Mouse (Mus musculus) CH12.LX (cell line): Measurements from ENCODE around the gene Mad2l2. TPM values are rescaled to one million over a fixed set of nuclear protein-coding genes. Genes with fewer than 3 reads are reported as not detected.

ENCODE experiments used
- DNase-seq: peaks from one replicate; pipeline ENCODE4 v3.0.0-alpha.2; 2013; ENCODE audit errors: extremely low read depth
- H3K27ac ChIP-seq: 2 replicates; pipeline ENCODE4 v1.5.1; 2012; ENCODE audit warnings: low read depth, mild to moderate bottlenecking, control low read depth, moderate library complexity; ENCODE audit not compliant: insufficient read depth
- H3K27me3 ChIP-seq: replicated peaks from 2 replicates; pipeline ENCODE3; 2012; ENCODE audit warnings: inconsistent platforms
- H3K36me3 ChIP-seq, 2 experiments: replicated peaks in 1 of 2; 2 replicates each; pipeline versions ENCODE3 to v1.6.1; 2012; ENCODE audit warnings: inconsistent platforms in 1 of 2, low read length in 1 of 2, mild to moderate bottlenecking in 1 of 2, mixed read lengths in 1 of 2, moderate library complexity in 1 of 2; ENCODE audit not compliant: control insufficient read depth in 1 of 2, insufficient read depth in 1 of 2
- H3K4me1 ChIP-seq, 2 experiments: 2 replicates each; pipeline ENCODE4 v1.6.1; 2012; ENCODE audit warnings: inconsistent platforms in 1 of 2, moderate library complexity in 1 of 2; ENCODE audit not compliant: insufficient read depth in 2 of 2, control insufficient read depth in 1 of 2
- H3K4me2 ChIP-seq: 2 replicates; pipeline ENCODE4 v1.6.1; 2012; ENCODE audit warnings: low read depth, mild to moderate bottlenecking, control low read depth; ENCODE audit not compliant: poor library complexity, insufficient read depth, severe bottlenecking
- H3K4me3 ChIP-seq, 3 experiments: fragments of 150-350 bp in 1 of 3; sonication (generic) in 1 of 3; replicated peaks in 1 of 3; 2 replicates each; pipeline versions ENCODE3 to v1.5.1; 2011 to 2012; ENCODE audit warnings: low read depth in 2 of 3, low read length in 2 of 3, mild to moderate bottlenecking in 2 of 3, moderate library complexity in 2 of 3, control low read depth in 1 of 3, improper control_type of control experiment in 1 of 3, inconsistent platforms in 1 of 3, mixed read lengths in 1 of 3; ENCODE audit not compliant: poor library complexity in 1 of 3
- H3K79me2 ChIP-seq: replicated peaks from 2 replicates; pipeline ENCODE4 v1.6.1; 2012; ENCODE audit warnings: mild to moderate bottlenecking, moderate library complexity; ENCODE audit not compliant: control insufficient read depth, poor library complexity, insufficient read depth, severe bottlenecking; ENCODE audit errors: extremely low read depth
- H3K9ac ChIP-seq: 2 replicates; pipeline ENCODE4 v1.6.1; 2012; ENCODE audit warnings: low read depth, mild to moderate bottlenecking, control low read depth, moderate library complexity; ENCODE audit not compliant: insufficient read depth
- H3K9me3 ChIP-seq: replicated peaks from 2 replicates; pipeline ENCODE3; 2012; ENCODE audit warnings: low read length, inconsistent platforms, mixed read lengths
- BHLHE40 ChIP-seq: IDR thresholded peaks from 2 replicates; pipeline ENCODE4 v1.6.1; 2011; ENCODE audit warnings: mild to moderate bottlenecking, low read depth, low read length, improper control_type of control experiment
- CHD1 ChIP-seq: IDR thresholded peaks from 2 replicates; pipeline ENCODE4 v1.6.1; 2012; ENCODE audit warnings: low read depth, low read length, improper control_type of control experiment, inconsistent platforms
- CTCF ChIP-seq, 2 experiments: IDR thresholded peaks in 1 of 2; conservative IDR thresholded peaks in 1 of 2; 2 replicates each; pipeline ENCODE4 v1.5.1; 2011 to 2012; ENCODE audit warnings: low read depth in 2 of 2, low read length in 2 of 2, improper control_type of control experiment in 1 of 2, inconsistent platforms in 1 of 2, mild to moderate bottlenecking in 1 of 2, moderate library complexity in 1 of 2
- E2F4 ChIP-seq: IDR thresholded peaks from 2 replicates; pipeline ENCODE4 v1.6.1; 2011; ENCODE audit warnings: low read depth, low read length, improper control_type of control experiment; ENCODE audit not compliant: insufficient replicate concordance
- ELF1 ChIP-seq: IDR thresholded peaks from 2 replicates; pipeline ENCODE4 v1.6.1; 2014; ENCODE audit warnings: low read depth, mild to moderate bottlenecking, inconsistent platforms, low read length, improper control_type of control experiment
- EP300 ChIP-seq: IDR thresholded peaks from 2 replicates; pipeline ENCODE4 v1.6.1; 2011; ENCODE audit warnings: low read length, improper control_type of control experiment
- ETS1 ChIP-seq: conservative IDR thresholded peaks from 2 replicates; pipeline ENCODE4 v1.6.1; 2012; ENCODE audit warnings: low read depth, mild to moderate bottlenecking, inconsistent platforms, low read length, improper control_type of control experiment, moderate library complexity
- GABPA ChIP-seq: IDR thresholded peaks from 2 replicates; pipeline ENCODE4 v1.6.1; 2012; ENCODE audit warnings: low read depth, low read length, improper control_type of control experiment, inconsistent platforms; ENCODE audit not compliant: insufficient replicate concordance
- HCFC1 ChIP-seq: IDR thresholded peaks from 2 replicates; pipeline ENCODE4 v1.6.1; 2012; ENCODE audit warnings: low read depth, mild to moderate bottlenecking, inconsistent platforms, low read length, improper control_type of control experiment
- IRF4 ChIP-seq: IDR thresholded peaks from 2 replicates; pipeline ENCODE4 v1.6.1; 2014; ENCODE audit warnings: low read depth, mild to moderate bottlenecking, inconsistent platforms, low read length, improper control_type of control experiment
- JUN ChIP-seq: IDR thresholded peaks from 2 replicates; pipeline ENCODE4 v1.6.1; 2011; ENCODE audit warnings: low read depth, mild to moderate bottlenecking, low read length, improper control_type of control experiment, moderate library complexity; ENCODE audit not compliant: insufficient read depth
- JUND ChIP-seq: conservative IDR thresholded peaks from 2 replicates; pipeline ENCODE4 v1.6.1; 2011; ENCODE audit warnings: low read depth, low read length, improper control_type of control experiment
- MEF2A ChIP-seq: IDR thresholded peaks from 2 replicates; pipeline ENCODE4 v1.6.1; 2014; ENCODE audit warnings: low read depth, mild to moderate bottlenecking, inconsistent platforms, low read length, improper control_type of control experiment, borderline replicate concordance
- MYC ChIP-seq: IDR thresholded peaks from 2 replicates; pipeline ENCODE4 v1.6.1; 2011; ENCODE audit warnings: low read depth, mild to moderate bottlenecking, improper control_type of control experiment, low read length
- NELFE ChIP-seq: IDR thresholded peaks from 2 replicates; pipeline ENCODE4 v1.6.1; 2011; ENCODE audit warnings: low read depth, low read length, improper control_type of control experiment
- NRF1 ChIP-seq: IDR thresholded peaks from 2 replicates; pipeline ENCODE4 v1.6.1; 2014; ENCODE audit warnings: low read depth, mild to moderate bottlenecking, inconsistent platforms, low read length, improper control_type of control experiment, moderate library complexity
- PAX5 ChIP-seq: IDR thresholded peaks from 2 replicates; pipeline ENCODE4 v1.6.1; 2012; ENCODE audit warnings: low read length, inconsistent platforms, mixed read lengths
- POLR2A ChIP-seq: IDR thresholded peaks from 2 replicates; pipeline ENCODE4 v1.6.1; 2011; ENCODE audit warnings: low read depth, mild to moderate bottlenecking, improper control_type of control experiment, low read length
- RAD21 ChIP-seq: IDR thresholded peaks from 2 replicates; pipeline ENCODE4 v1.6.1; 2011; ENCODE audit warnings: low read depth, mild to moderate bottlenecking, low read length, improper control_type of control experiment, moderate library complexity
- TCF12 ChIP-seq: IDR thresholded peaks from 2 replicates; pipeline ENCODE4 v1.6.1; 2014; ENCODE audit warnings: low read depth, mild to moderate bottlenecking, inconsistent platforms, low read length, improper control_type of control experiment
- USF1 ChIP-seq: IDR thresholded peaks from 2 replicates; pipeline ENCODE4 v1.6.1; 2014; ENCODE audit warnings: low read depth, mild to moderate bottlenecking, inconsistent platforms, low read length, improper control_type of control experiment
- ZC3H11A ChIP-seq: IDR thresholded peaks from 2 replicates; pipeline ENCODE4 v1.6.1; 2012; ENCODE audit warnings: low read depth, mild to moderate bottlenecking, inconsistent platforms, low read length, improper control_type of control experiment
- ZKSCAN1 ChIP-seq: IDR thresholded peaks from 2 replicates; pipeline ENCODE4 v1.6.1; 2012; ENCODE audit warnings: low read depth, inconsistent platforms, low read length, improper control_type of control experiment, borderline replicate concordance
- dilution Hi-C: fragments of 300-500 bp; cut with MboI; formaldehyde crosslinking; loops from 2 replicates; pipeline ENCODE4 v1.14.3; 2020; ENCODE audit warnings: low sequenced_read_pairs; ENCODE audit not compliant: extremely low pct_unique_long_range_greater_than_20kb, extremely low pct_ligation_motif_present
- in situ Hi-C: fragments of 300-500 bp; cut with MboI; formaldehyde crosslinking; loops from 3 replicates; pipeline ENCODE4 v1.14.3; 2019; ENCODE audit warnings: low sequenced_read_pairs, low pct_ligation_motif_present, low pct_unique_long_range_greater_than_20kb, mixed read lengths
- polyA plus RNA-seq: library from polyadenylated mRNA; unstranded; fragments of >175 nt; gene quantifications from 2 replicates; pipeline ENCODE4 v1.2.1, GENCODE M21; 2012; ENCODE audit warnings: low read depth; ENCODE audit not compliant: insufficient read length
- total RNA-seq, 2 experiments: library from RNA; depleted of rRNA; stranded (reverse); fragments of 300-350 nt in 1 of 2; fragments of >200 nt in 1 of 2; gene quantifications; 2 replicates each; pipeline ENCODE4 v1.2.3; 2012 to 2014

The Mad2l2 gene
- total and polyA plus RNA-seq, 3 experiments: 23.1 to 43.3 (median 36.5) TPM

- no peak for TF ChIP-seq PAX5
- TF ChIP-seq, all 38 proteins: peak for 10
Measured at GRCm38 (mm10) chr4:148159544-148160435, 29.6 kb downstream of the Mad2l2 start (continued).

- 0 out of 2 replicates have a peak, but pooled peaks have one; percentile 19 for TF ChIP-seq NELFE
- TF ChIP-seq HCFC1: 0 out of 2 replicates have a peak, but pooled peaks have one; percentile 6
- no peak for TF ChIP-seq BHLHE40
- peak; percentile 42 for TF ChIP-seq POLR2A
- no peak for TF ChIP-seq ELF1
- no peak for TF ChIP-seq USF1
- dilution Hi-C loops: no loop called here
- no peak for DNase-seq
- peak within 1 kb of the TSS; percentile 79 for H3K9ac ChIP-seq
- H3K27ac ChIP-seq: 0 out of 2 replicates have a peak within 1 kb of the TSS, but pooled peaks have one; percentile 23
- H3K4me3 ChIP-seq: peak within 1 kb of the TSS; percentile 62 to 98 (median 80)
- peaks cover 12 to 14% of the 10 kb centered on the region in 2 experiments for H3K36me3 ChIP-seq
- in situ Hi-C loops: loop anchor here (25.0 kb wide), 1 partner anchor 452 kb away; the partner anchor contains the start of gene Masp2
- H3K79me2 ChIP-seq: no peaks in the 10 kb centered on the region; the same call in 1 of the 2 replicates
- H3K27me3 ChIP-seq: peaks cover 64% of the 10 kb centered on the region
- peaks cover 5 to 14% of the 10 kb centered on the region in 2 experiments for H3K4me1 ChIP-seq
- no peaks in the 10 kb centered on the region for H3K9me3 ChIP-seq
- H3K4me2 ChIP-seq: peak within 1 kb of the TSS; percentile 90
Measured at GRCm38 (mm10) chr4:148160436-148161390, 30.5 kb downstream of the Mad2l2 start, which contains the start of the genes Fbxo44 and Fbxo2. Gene Fbxo44, minus strand, starts transcription at chr4:148160482. Gene Fbxo2, plus strand, starts transcription at chr4:148160621.

GRCm38 (mm10) chr4:148164002-148164439 lies 33.8 kb downstream of the Mad2l2 start:
- H3K27ac ChIP-seq: no peak overlapping the region
- dilution Hi-C loops: no loop called here
- no peaks in the 10 kb centered on the region for H3K9me3 ChIP-seq
- H3K4me3 ChIP-seq: peak overlapping the region in 1 of 3 experiments; percentile 33
- peaks cover 2 to 10% of the 10 kb centered on the region in 2 experiments; a peak in 3 of 4 replicates for H3K4me1 ChIP-seq
- in situ Hi-C loops: loop anchor here (25.0 kb wide), 1 partner anchor 448 kb away; the partner anchor contains the start of gene Masp2
- peak overlapping the region; percentile 82 for H3K4me2 ChIP-seq
- no peaks in the 10 kb centered on the region for H3K79me2 ChIP-seq
- H3K36me3 ChIP-seq: no peaks in the 10 kb centered on the region
- H3K9ac ChIP-seq: peak overlapping the region; percentile 23; the same call in 1 of the 2 replicates
- DNase-seq: peak; percentile 37
- peaks cover 71% of the 10 kb centered on the region for H3K27me3 ChIP-seq
- TF ChIP-seq CHD1 (no peak), RAD21 (peak; percentile 68), EP300 (no peak), HCFC1 (no peak), JUN (no peak), ELF1 (peak; percentile 51; the same call in 1 of the 2 replicates), ETS1 (no peak), NRF1 (peak; percentile 75), MEF2A (peak; percentile 33; the same call in 1 of the 2 replicates), POLR2A (no peak), E2F4 (no peak), CTCF (conservative IDR thresholded peaks at IDR 0.05 in 1 of 2, IDR thresholded peaks at IDR 0.05 in 1 of 2; ENCODE audit: low read depth in 2 of 2, low read length in 2 of 2) (peak in 1 of 2 experiments; percentile 91; a peak in 2 of 4 replicates), GABPA (no peak), MYC (no peak), IRF4 (peak; percentile 47; the same call in 1 of the 2 replicates), JUND (no peak), TCF12 (peak; percentile 40; the same call in 1 of the 2 replicates), ZC3H11A (no peak), BHLHE40 (peak; percentile 41), ZKSCAN1 (no peak), NELFE (no peak; the same call in 1 of the 2 replicates), USF1 (no peak)
